Comparison of ENCODE assay signal across 8 mouse cellular contexts in the genomic region with DNA sequence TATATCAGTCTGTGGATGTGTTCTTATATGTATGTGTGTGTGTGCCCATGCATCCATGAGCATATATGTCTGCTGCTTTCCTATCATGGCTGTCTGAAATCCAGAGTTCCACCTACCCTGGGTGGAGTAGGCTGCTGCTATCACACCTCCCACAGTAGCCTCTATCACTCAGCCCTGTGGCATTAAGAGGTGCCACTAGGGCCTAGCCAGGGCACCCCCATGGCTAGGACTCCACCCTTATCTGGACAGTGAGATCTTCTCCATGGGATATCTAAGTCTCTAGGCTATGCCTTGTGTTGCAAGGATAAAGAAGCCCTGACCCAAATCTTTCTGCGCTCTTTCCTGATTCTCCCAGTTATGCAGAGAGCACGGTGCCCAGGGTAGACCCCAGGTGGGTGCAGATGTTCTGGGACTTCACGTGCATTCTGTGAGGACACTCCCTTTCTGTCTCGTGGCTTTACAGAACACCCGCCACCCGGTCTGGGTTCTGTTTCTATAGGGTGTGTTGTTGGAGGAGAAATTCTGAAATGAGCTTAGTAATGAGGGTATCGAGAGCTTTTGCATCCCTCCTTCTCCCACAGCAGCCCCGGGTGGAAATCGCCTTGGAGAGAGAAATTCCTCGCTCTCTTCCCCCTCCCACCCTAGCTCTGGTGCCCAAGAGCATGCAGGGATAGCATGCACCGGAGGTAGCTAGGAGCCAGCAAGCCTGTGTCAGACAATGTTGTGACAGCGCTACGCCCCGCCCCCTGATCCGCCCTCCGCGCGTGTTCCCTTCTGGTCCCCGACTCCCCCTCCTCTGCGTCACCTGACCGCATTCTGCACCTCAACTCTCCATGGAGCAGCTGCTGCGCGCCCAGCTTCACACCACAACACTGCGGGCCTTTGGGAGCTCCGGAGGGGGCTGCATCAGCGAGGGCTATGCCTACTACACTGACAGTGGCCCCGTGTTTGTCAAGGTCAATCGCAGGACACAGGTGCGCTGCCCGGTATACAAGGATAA. TPM values are rescaled to one million over a fixed set of nuclear protein-coding genes. Genes with fewer than 3 reads are reported as not detected.
DNase-seq lines count a peak whose midpoint lies in the region; ATAC-seq and TF ChIP-seq lines count a peak whose summit lies in the region.

A gene (plus strand): TSS at position 758 of the 1,000 bp plus-strand sequence.

- H3K36me3 ChIP-seq in C2C12 (ENCODE audit: control insufficient read depth, insufficient read depth) (no peaks in the 10 kb centered on the region), myocyte (ENCODE audit: control insufficient read depth, insufficient read depth) (peaks cover 8% of the 10 kb centered on the region)
- H3K36me3 ChIP-seq in erythroblast, embryonic 14.5 days (ENCODE audit: control insufficient read depth) = peaks cover 88% of the 10 kb centered on the region
- peaks cover 19% of the 10 kb centered on the region for H3K36me3 ChIP-seq in heart, embryonic 13.5 days
- peaks cover 3% of the 10 kb centered on the region; the same call in 1 of the 2 replicates for H3K36me3 ChIP-seq in liver, embryonic 11.5 days (ENCODE audit: control insufficient read depth, insufficient read depth, low read length)

- H3K27ac ChIP-seq in heart, embryonic 13.5 days (replicated peaks) = peak within 1 kb of the TSS; percentile 79
- peak within 1 kb of the TSS; percentile 87 for H3K27ac ChIP-seq in liver, embryonic 11.5 days (ENCODE audit: low read depth, low read length)

- TF ChIP-seq CTCF in C2C12 (IDR thresholded peaks at IDR 0.05; ENCODE audit: control insufficient read depth, insufficient read depth, insufficient read length) = no peak

- H3K27me3 ChIP-seq in C2C12 (ENCODE audit: control insufficient read depth, insufficient read depth, insufficient read length) (no peaks in the 10 kb centered on the region), myocyte (ENCODE audit: control insufficient read depth, insufficient read depth, insufficient read length) (no peaks in the 10 kb centered on the region)
- H3K27me3 ChIP-seq in erythroblast, embryonic 14.5 days (ENCODE audit: control insufficient read depth) = no peaks in the 10 kb centered on the region
- no peaks in the 10 kb centered on the region for H3K27me3 ChIP-seq in heart, embryonic 13.5 days (replicated peaks)
- H3K27me3 ChIP-seq in liver, embryonic 11.5 days (replicated peaks; ENCODE audit: control insufficient read depth, insufficient read depth, low read length) = no peaks in the 10 kb centered on the region

- H3ac ChIP-seq in C2C12 (ENCODE audit: control insufficient read depth, insufficient read length, low read depth) = no peak within 1 kb of the TSS
- H3ac ChIP-seq in myocyte (ENCODE audit: control insufficient read depth, insufficient read length) = no peak within 1 kb of the TSS

- H3K4me1 ChIP-seq in erythroblast, embryonic 14.5 days (ENCODE audit: control insufficient read depth) = peaks cover 90% of the 10 kb centered on the region
- peaks cover 35% of the 10 kb centered on the region for H3K4me1 ChIP-seq in heart, embryonic 13.5 days
- H3K4me1 ChIP-seq in liver, embryonic 11.5 days (replicated peaks; ENCODE audit: control insufficient read depth, insufficient read depth, low read length) = peaks cover 23% of the 10 kb centered on the region

- DNase-seq in brain, embryonic 18.5 days (ENCODE audit: low read depth, low spot score) = peak; percentile 73
- DNase-seq in kidney, postnatal 10 days = peak; percentile 94
- DNase-seq in liver, embryonic 11.5 days (ENCODE audit: low spot score) = peak; percentile 73
- peak; percentile 91 to 94 for DNase-seq in spleen, postnatal 4 days (ENCODE audit: low spot score in 2 of 2)

- H3K4me2 ChIP-seq in heart, embryonic 13.5 days = peak within 1 kb of the TSS; percentile 88
- peak within 1 kb of the TSS; percentile 69 for H3K4me2 ChIP-seq in liver, embryonic 11.5 days
- H3K4me2 ChIP-seq in myocyte (ENCODE audit: low read depth) = peak within 1 kb of the TSS; percentile 90

- H3K79me2 ChIP-seq in C2C12 (ENCODE audit: control insufficient read depth, insufficient read depth) (no peaks in the 10 kb centered on the region), myocyte (ENCODE audit: control insufficient read depth, insufficient read depth) (no peaks in the 10 kb centered on the region)

- H3K79me3 ChIP-seq in C2C12 (ENCODE audit: low read depth) = no peaks in the 10 kb centered on the region

- 7% methylated on average over 30 of the region's 30 CpGs for WGBS in heart, embryonic 13.5 days
- 7% methylated on average over 30 of the region's 30 CpGs for WGBS in liver, embryonic 11.5 days

- TF ChIP-seq POLR2A in myocyte (IDR thresholded peaks at IDR 0.05; ENCODE audit: insufficient read length, low read depth) = peak; percentile 32

- no peaks in the 10 kb centered on the region for H3K9me3 ChIP-seq in erythroblast, embryonic 14.5 days (ENCODE audit: control insufficient read depth, low read length)
- no peaks in the 10 kb centered on the region for H3K9me3 ChIP-seq in heart, embryonic 13.5 days
- no peaks in the 10 kb centered on the region for H3K9me3 ChIP-seq in liver, embryonic 11.5 days (ENCODE audit: control insufficient read depth, low read length)

- H3K9ac ChIP-seq in heart, embryonic 13.5 days = peak within 1 kb of the TSS; percentile 80
- peak within 1 kb of the TSS; percentile 52; the same call in 1 of the 2 replicates for H3K9ac ChIP-seq in liver, embryonic 11.5 days (ENCODE audit: low read depth, low read length)

- ATAC-seq in heart, embryonic 13.5 days (ENCODE audit: extremely low read depth, insufficient number of reproducible peaks, low FRiP score, low TSS enrichment) = peak; percentile 81
- ATAC-seq in liver, embryonic 11.5 days (replicated peaks; ENCODE audit: low FRiP score) = peak; percentile 92

- no peak within 1 kb of the TSS for H3K4me3 ChIP-seq in C2C12 (ENCODE audit: insufficient read depth, poor library complexity, severe bottlenecking)
- H3K4me3 ChIP-seq in erythroblast, embryonic 14.5 days (replicated peaks) = peak within 1 kb of the TSS; percentile 83
- peak within 1 kb of the TSS; percentile 61 for H3K4me3 ChIP-seq in heart, embryonic 13.5 days
- H3K4me3 ChIP-seq in liver, embryonic 11.5 days (ENCODE audit: low read depth, low read length) = peak within 1 kb of the TSS; percentile 44
- peak within 1 kb of the TSS; percentile 4 for H3K4me3 ChIP-seq in myocyte

TF ChIP-seq in C2C12, 6 proteins besides CTCF, POLR2A, EP300 and RAD21:
- TF ChIP-seq MAX (IDR thresholded peaks at IDR 0.05) (no peak), CEBPB (IDR thresholded peaks at IDR 0.05; ENCODE audit: low read depth) (no peak), FOSL1 (IDR thresholded peaks at IDR 0.05; ENCODE audit: insufficient read depth, low read length, poor library complexity, severe bottlenecking) (no peak), MYOD1 (IDR thresholded peaks at IDR 0.05; ENCODE audit: control insufficient read depth, insufficient read length, low read depth) (peak; percentile 39), USF1 (IDR thresholded peaks at IDR 0.05; ENCODE audit: low read depth) (peak; percentile 34)

TF ChIP-seq in myocyte, 11 proteins besides CTCF, POLR2A, EP300 and RAD21:
- no peak for TF ChIP-seq TCF12 (IDR thresholded peaks at IDR 0.05; ENCODE audit: insufficient read depth, poor library complexity, severe bottlenecking)
- TF ChIP-seq MYOD1 (IDR thresholded peaks at IDR 0.05; ENCODE audit: control insufficient read depth in 1 of 3, insufficient read length in 2 of 3, low read depth in 2 of 3) = peak in 2 of 3 experiments; percentile 77 to 87
- TF ChIP-seq MYOG (IDR thresholded peaks at IDR 0.05; ENCODE audit: control insufficient read depth in 1 of 3, insufficient read depth in 1 of 3, insufficient read length in 2 of 3, low read depth in 2 of 3) = peak in 2 of 3 experiments; percentile 69 to 93
- TF ChIP-seq E2F4 (IDR thresholded peaks at IDR 0.05; ENCODE audit: insufficient read depth) = no peak
- peak; percentile 17 for TF ChIP-seq TCF3 (IDR thresholded peaks at IDR 0.05; ENCODE audit: insufficient read length, low read depth)
- TF ChIP-seq POLR2AphosphoS2 (IDR thresholded peaks at IDR 0.05; ENCODE audit: insufficient read length, low read depth) = peak; percentile 31
- TF ChIP-seq CEBPB (IDR thresholded peaks at IDR 0.05; ENCODE audit: insufficient read depth, poor library complexity, severe bottlenecking) = no peak
- peak; percentile 46 for TF ChIP-seq USF1 (IDR thresholded peaks at IDR 0.05; ENCODE audit: low read depth)
- TF ChIP-seq SRF (IDR thresholded peaks at IDR 0.05; ENCODE audit: control insufficient read depth, insufficient read length, low read depth) = no peak
- no peak for TF ChIP-seq REST (IDR thresholded peaks at IDR 0.05; ENCODE audit: insufficient read depth, insufficient read length)
- no peak for TF ChIP-seq MAX (IDR thresholded peaks at IDR 0.05; ENCODE audit: low read depth)

RNA-seq across cellular contexts. Expression of the gene that starts here (rescaled TPM):
- 0.04 TPM for polyA plus RNA-seq in C2C12 (2012; fragmentation: generic; extraction: Trizol)
- 24.1 and 24.7 TPM in 2 replicates for polyA plus RNA-seq in erythroblast, embryonic 14.5 days (2012)
- 8.9 and 9.6 TPM in 2 replicates for polyA plus RNA-seq in heart, embryonic 13.5 days (2015; fragmentation: Nextera tagmentation; extraction: Ambion mirVana)
- polyA plus RNA-seq in liver, embryonic 11.5 days (2014; fragmentation: Nextera tagmentation; extraction: Ambion mirVana) = 4.7 and 7.8 TPM in 2 replicates
- polyA plus RNA-seq in myocyte (2012; fragmentation: generic; extraction: Trizol) = 28.9 TPM
